Mouse (Mus musculus): ENCODE measurements around the gene Top1. TPM values are rescaled to one million over a fixed set of nuclear protein-coding genes. Genes with fewer than 3 reads are reported as not detected.

Gene Top1
- polyA plus RNA-seq, 1 experiment = 18.0 TPM

- no peak overlapping the region for H3K4me3 ChIP-seq (ENCODE audit: low read depth, low read length)
- no peak overlapping the region for H3K27ac ChIP-seq (ENCODE audit: insufficient read depth, low read depth, low read length)
- TF ChIP-seq CTCF (IDR thresholded peaks at IDR 0.05; ENCODE audit: extremely low read depth, insufficient read length, insufficient replicate concordance, low read depth, low read length) (no peak), POLR2A (IDR thresholded peaks at IDR 0.05; ENCODE audit: low read depth, low read length) (no peak)
- peaks cover 17% of the 10 kb centered on the region for H3K4me1 ChIP-seq (ENCODE audit: control insufficient read depth, insufficient read depth, insufficient read length, low read length)
- 92% methylated on average over 6 of the region's 6 CpGs for WGBS
- H3K27me3 ChIP-seq (ENCODE audit: control insufficient read depth, insufficient read depth, low read length) = no peaks in the 10 kb centered on the region
- H3K36me3 ChIP-seq (ENCODE audit: control insufficient read depth, insufficient read depth, low read length) = no peaks in the 10 kb centered on the region
Measured at GRCm38 (mm10) chr2:160617741-160618140, 27.9 kb upstream of the Top1 start.

GRCm38 (mm10) chr2:160618619-160619220, 27.0 kb upstream of the Top1 start:
- Histone ChIP-seq H3K27ac (ENCODE audit: insufficient read depth, low read depth, low read length) (no peak overlapping the region), H3K4me3 (ENCODE audit: low read depth, low read length) (no peak overlapping the region), H3K27me3 (ENCODE audit: control insufficient read depth, insufficient read depth, low read length) (no peaks in the 10 kb centered on the region), H3K4me1 (ENCODE audit: control insufficient read depth, insufficient read depth, insufficient read length, low read length) (peaks cover 17% of the 10 kb centered on the region), H3K36me3 (ENCODE audit: control insufficient read depth, insufficient read depth, low read length) (no peaks in the 10 kb centered on the region)
- no peak for TF ChIP-seq POLR2A (IDR thresholded peaks at IDR 0.05; ENCODE audit: low read depth, low read length)
- no peak for TF ChIP-seq CTCF (IDR thresholded peaks at IDR 0.05; ENCODE audit: extremely low read depth, insufficient read length, insufficient replicate concordance, low read depth, low read length)
- WGBS = 72% methylated on average over 6 of the region's 6 CpGs

GRCm38 (mm10) chr2:160619300-160619699, 26.4 kb upstream of the Top1 start:
- TF ChIP-seq POLR2A (IDR thresholded peaks at IDR 0.05; ENCODE audit: low read depth, low read length) (no peak), CTCF (IDR thresholded peaks at IDR 0.05; ENCODE audit: extremely low read depth, insufficient read length, insufficient replicate concordance, low read depth, low read length) (no peak)
- Histone ChIP-seq H3K27me3 (ENCODE audit: control insufficient read depth, insufficient read depth, low read length) (no peaks in the 10 kb centered on the region), H3K4me3 (ENCODE audit: low read depth, low read length) (no peak overlapping the region), H3K36me3 (ENCODE audit: control insufficient read depth, insufficient read depth, low read length) (no peaks in the 10 kb centered on the region), H3K27ac (ENCODE audit: insufficient read depth, low read depth, low read length) (no peak overlapping the region), H3K4me1 (ENCODE audit: control insufficient read depth, insufficient read depth, insufficient read length, low read length) (peaks cover 17% of the 10 kb centered on the region)
- 76% methylated on average over 5 of the region's 5 CpGs for WGBS

GRCm38 (mm10) chr2:160619831-160620230, 25.9 kb upstream of the Top1 start:
- no peak for TF ChIP-seq CTCF (IDR thresholded peaks at IDR 0.05; ENCODE audit: extremely low read depth, insufficient read length, insufficient replicate concordance, low read depth, low read length)
- TF ChIP-seq POLR2A (IDR thresholded peaks at IDR 0.05; ENCODE audit: low read depth, low read length) = no peak
- Histone ChIP-seq H3K27ac (ENCODE audit: insufficient read depth, low read depth, low read length) (no peak overlapping the region), H3K4me1 (ENCODE audit: control insufficient read depth, insufficient read depth, insufficient read length, low read length) (peaks cover 18% of the 10 kb centered on the region), H3K4me3 (ENCODE audit: low read depth, low read length) (peak overlapping the region; percentile 31), H3K27me3 (ENCODE audit: control insufficient read depth, insufficient read depth, low read length) (no peaks in the 10 kb centered on the region), H3K36me3 (ENCODE audit: control insufficient read depth, insufficient read depth, low read length) (no peaks in the 10 kb centered on the region)
- 10% methylated on average over 9 of the region's 9 CpGs for WGBS

- Histone ChIP-seq H3K27me3 (ENCODE audit: control insufficient read depth, insufficient read depth, low read length) (no peaks in the 10 kb centered on the region), H3K4me1 (ENCODE audit: control insufficient read depth, insufficient read depth, insufficient read length, low read length) (peaks cover 22% of the 10 kb centered on the region), H3K27ac (ENCODE audit: insufficient read depth, low read depth, low read length) (no peak overlapping the region), H3K36me3 (ENCODE audit: control insufficient read depth, insufficient read depth, low read length) (no peaks in the 10 kb centered on the region), H3K4me3 (ENCODE audit: low read depth, low read length) (no peak overlapping the region)
- TF ChIP-seq POLR2A (IDR thresholded peaks at IDR 0.05; ENCODE audit: low read depth, low read length) (no peak), CTCF (IDR thresholded peaks at IDR 0.05; ENCODE audit: extremely low read depth, insufficient read length, insufficient replicate concordance, low read depth, low read length) (no peak)
- 67% methylated on average over 6 of the region's 6 CpGs for WGBS
Measured at GRCm38 (mm10) chr2:160620279-160620963, 25.3 kb upstream of the Top1 start.

GRCm38 (mm10) chr2:160621001-160621448, 24.7 kb upstream of the Top1 start:
- TF ChIP-seq POLR2A (IDR thresholded peaks at IDR 0.05; ENCODE audit: low read depth, low read length) (no peak), CTCF (IDR thresholded peaks at IDR 0.05; ENCODE audit: extremely low read depth, insufficient read length, insufficient replicate concordance, low read depth, low read length) (no peak)
- Histone ChIP-seq H3K27me3 (ENCODE audit: control insufficient read depth, insufficient read depth, low read length) (no peaks in the 10 kb centered on the region), H3K4me3 (ENCODE audit: low read depth, low read length) (no peak overlapping the region), H3K4me1 (ENCODE audit: control insufficient read depth, insufficient read depth, insufficient read length, low read length) (peaks cover 27% of the 10 kb centered on the region), H3K36me3 (ENCODE audit: control insufficient read depth, insufficient read depth, low read length) (no peaks in the 10 kb centered on the region), H3K27ac (ENCODE audit: insufficient read depth, low read depth, low read length) (peak overlapping the region; percentile 76)
- WGBS = 62% methylated on average over 11 of the region's 11 CpGs

GRCm38 (mm10) chr2:160621661-160622211, 24.0 kb upstream of the Top1 start:
- no peaks in the 10 kb centered on the region for H3K36me3 ChIP-seq (ENCODE audit: control insufficient read depth, insufficient read depth, low read length)
- H3K27me3 ChIP-seq (ENCODE audit: control insufficient read depth, insufficient read depth, low read length) = no peaks in the 10 kb centered on the region
- WGBS = 15% methylated on average over 5 of the region's 5 CpGs
- H3K4me1 ChIP-seq (ENCODE audit: control insufficient read depth, insufficient read depth, insufficient read length, low read length) = peaks cover 29% of the 10 kb centered on the region
- peak overlapping the region; percentile 76 for H3K27ac ChIP-seq (ENCODE audit: insufficient read depth, low read depth, low read length)
- peak overlapping the region; percentile 28; the same call in 1 of the 2 replicates for H3K4me3 ChIP-seq (ENCODE audit: low read depth, low read length)
- TF ChIP-seq CTCF (IDR thresholded peaks at IDR 0.05; ENCODE audit: extremely low read depth, insufficient read length, insufficient replicate concordance, low read depth, low read length) = no peak
- no peak for TF ChIP-seq POLR2A (IDR thresholded peaks at IDR 0.05; ENCODE audit: low read depth, low read length)
